Mouse (Mus musculus): ENCODE results near the gene Drc3. TPM values are rescaled to one million over a fixed set of nuclear protein-coding genes. Genes with fewer than 3 reads are reported as not detected.
A peak's percentile ranks its signal among the peaks of the same experiment; 100 is the strongest.

The Drc3 gene
- polyA plus RNA-seq, 1 experiment from 2014 or later: 1.2 TPM

DNA sequence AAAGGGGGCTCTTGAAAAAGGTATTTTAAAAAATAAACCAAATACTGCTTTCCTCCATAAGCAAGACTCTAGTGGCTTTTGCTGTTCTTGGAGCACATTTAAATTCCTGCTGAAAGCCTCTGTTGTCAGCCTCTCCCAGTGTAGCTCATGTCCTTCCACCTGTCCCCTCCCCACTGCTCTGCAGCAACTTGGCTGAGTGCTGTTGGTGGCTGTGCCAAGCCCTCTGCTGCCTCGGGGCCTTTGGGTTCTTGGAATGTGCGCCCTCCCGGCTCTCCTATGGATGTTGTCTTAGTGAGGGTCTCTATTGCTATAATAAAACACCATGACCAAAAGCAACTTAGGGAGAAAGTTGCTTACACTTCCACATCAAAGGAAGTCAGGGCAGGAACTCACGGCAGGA, 16.3 kb downstream of the Drc3 start:
- no peaks in the 10 kb centered on the region for H3K27me3 ChIP-seq (replicated peaks; ENCODE audit: low read depth, poor library complexity, severe bottlenecking)
- no peak overlapping the region for H3K4me3 ChIP-seq
- no peaks in the 10 kb centered on the region for H3K9me3 ChIP-seq
- no peak overlapping the region for H3K27ac ChIP-seq (replicated peaks)
- H3K36me3 ChIP-seq (replicated peaks): no peaks in the 10 kb centered on the region
- WGBS: 73% methylated on average over 4 of the region's 4 CpGs
- H3K4me1 ChIP-seq: peaks cover 21% of the 10 kb centered on the region
- no peak for DNase-seq (ENCODE audit: low spot score)

DNA sequence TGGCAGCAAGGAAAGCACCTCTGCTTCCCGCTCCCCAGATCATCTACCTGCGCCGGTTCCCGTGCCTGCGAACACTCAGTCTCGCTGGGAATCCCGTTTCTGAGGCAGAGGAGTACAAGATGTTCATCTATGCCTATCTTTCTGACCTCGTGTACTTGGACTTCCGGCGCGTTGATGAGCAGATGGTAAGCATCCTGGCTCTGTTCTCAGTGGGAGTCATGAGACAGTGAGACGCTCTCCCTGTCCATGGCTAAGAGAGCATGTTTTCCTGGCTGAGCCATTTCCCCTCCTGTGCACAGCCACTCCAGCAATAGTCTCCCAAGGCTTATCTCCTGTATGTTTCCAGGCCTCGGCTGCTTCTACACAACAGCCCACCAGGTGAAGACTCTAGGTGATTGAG, 17.3 kb downstream of the Drc3 start:
- 88% methylated on average over 13 of the region's 13 CpGs for WGBS

DNA sequence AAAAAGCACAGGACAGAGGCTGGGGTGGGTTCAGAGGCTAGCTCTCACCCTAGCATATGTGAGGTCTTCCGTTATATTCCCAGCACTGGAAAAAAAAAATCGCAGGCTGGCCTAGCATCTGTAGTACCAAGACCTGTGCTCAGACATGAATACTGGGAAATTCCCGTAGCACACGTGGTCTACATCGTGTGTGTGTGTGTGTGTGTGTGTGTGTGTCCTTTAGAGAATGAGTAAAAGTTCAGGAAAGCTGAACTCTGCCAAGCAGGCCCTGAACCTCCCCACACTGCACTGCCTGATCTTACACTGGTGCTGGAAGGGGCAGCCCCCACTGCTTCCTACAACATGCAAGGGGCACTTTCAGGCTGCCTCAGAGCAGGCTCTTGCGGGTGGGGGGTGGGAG, 21.4 kb downstream of the Drc3 start:
- Histone ChIP-seq H3K27me3 (replicated peaks; ENCODE audit: low read depth, poor library complexity, severe bottlenecking) (no peaks in the 10 kb centered on the region), H3K27ac (replicated peaks) (no peak overlapping the region), H3K4me1 (peaks cover 12% of the 10 kb centered on the region), H3K9me3 (no peaks in the 10 kb centered on the region), H3K4me3 (no peak overlapping the region), H3K36me3 (replicated peaks) (no peaks in the 10 kb centered on the region)
- 84% methylated on average over 6 of the region's 6 CpGs for WGBS
- no peak for DNase-seq (ENCODE audit: low spot score)

More for the DNA sequence above, 17.3 kb downstream of the Drc3 start:
- no peaks in the 10 kb centered on the region for H3K9me3 ChIP-seq
- DNase-seq (ENCODE audit: low spot score): no peak
- H3K36me3 ChIP-seq (replicated peaks): no peaks in the 10 kb centered on the region
- no peaks in the 10 kb centered on the region for H3K27me3 ChIP-seq (replicated peaks; ENCODE audit: low read depth, poor library complexity, severe bottlenecking)
- peaks cover 26% of the 10 kb centered on the region for H3K4me1 ChIP-seq
- no peak overlapping the region for H3K27ac ChIP-seq (replicated peaks)
- no peak overlapping the region for H3K4me3 ChIP-seq

DNA sequence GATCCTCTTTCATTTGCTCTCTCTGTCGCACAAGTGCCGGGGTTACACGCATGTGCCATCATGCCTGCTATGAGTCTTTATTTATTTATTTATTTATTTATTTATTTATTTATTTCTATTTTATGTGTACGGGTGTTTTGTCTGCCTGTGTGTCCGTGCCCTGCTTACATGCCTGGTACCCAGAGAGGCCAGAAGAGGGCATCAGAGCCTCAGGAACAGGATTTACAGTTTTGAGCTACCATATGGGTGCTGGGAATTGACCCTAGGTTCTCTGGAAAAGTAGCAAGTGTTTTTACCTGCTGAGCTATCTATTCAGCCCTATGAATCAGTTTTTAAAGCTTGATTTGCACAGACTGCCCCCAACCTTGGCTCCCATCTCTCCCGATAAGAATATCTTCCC, 30.4 kb downstream of the Drc3 start:
- DNase-seq (ENCODE audit: low spot score): no peak
- no peaks in the 10 kb centered on the region for H3K36me3 ChIP-seq (replicated peaks)
- no peaks in the 10 kb centered on the region for H3K9me3 ChIP-seq
- H3K4me3 ChIP-seq: no peak overlapping the region
- H3K27me3 ChIP-seq (replicated peaks; ENCODE audit: low read depth, poor library complexity, severe bottlenecking): peaks cover 24% of the 10 kb centered on the region
- no peak overlapping the region for H3K27ac ChIP-seq (replicated peaks)
- peaks cover 21% of the 10 kb centered on the region for H3K4me1 ChIP-seq
- WGBS: 85% methylated on average over 6 of the region's 6 CpGs

DNA sequence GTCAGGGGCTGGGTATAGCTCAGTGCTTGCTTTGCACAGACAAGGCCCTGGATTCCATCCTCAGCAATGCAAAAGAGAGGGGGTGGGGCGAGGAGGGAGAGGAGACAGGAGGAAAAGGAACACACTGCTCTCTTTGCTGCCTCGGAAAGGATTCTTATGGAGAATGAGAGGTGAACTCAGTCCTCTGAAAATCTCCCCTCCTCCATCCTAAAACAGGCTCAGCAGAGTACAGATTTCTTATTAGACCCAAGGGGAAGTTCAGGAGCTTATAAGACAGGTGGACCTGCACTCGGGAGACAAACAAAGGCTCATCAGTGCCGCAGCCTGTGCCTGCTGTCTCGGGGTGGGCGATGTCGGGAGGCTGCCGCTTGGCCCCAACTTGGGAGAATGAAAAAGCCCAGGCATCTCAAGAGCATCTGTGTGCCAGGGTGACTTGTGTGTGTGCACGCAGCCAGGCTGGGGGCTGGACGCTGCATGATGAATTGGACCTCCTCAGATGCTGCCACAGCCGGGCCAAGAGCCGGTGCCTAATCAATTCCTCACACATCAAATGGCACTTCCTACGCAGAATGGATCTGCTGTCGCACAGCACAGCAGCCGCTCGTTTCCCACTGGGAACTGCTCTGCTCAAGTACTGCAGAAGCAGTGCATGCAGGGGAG, 31.8 kb downstream of the Drc3 start:
- no peaks in the 10 kb centered on the region for H3K9me3 ChIP-seq
- H3K27me3 ChIP-seq (replicated peaks; ENCODE audit: low read depth, poor library complexity, severe bottlenecking): peaks cover 24% of the 10 kb centered on the region
- H3K4me3 ChIP-seq: peak overlapping the region; percentile 46
- H3K36me3 ChIP-seq (replicated peaks): no peaks in the 10 kb centered on the region
- peaks cover 21% of the 10 kb centered on the region for H3K4me1 ChIP-seq
- H3K27ac ChIP-seq (replicated peaks): peak overlapping the region; percentile 66
- DNase-seq (ENCODE audit: low spot score): peak; percentile 24
- WGBS: 7% methylated on average over 16 of the region's 16 CpGs

DNA sequence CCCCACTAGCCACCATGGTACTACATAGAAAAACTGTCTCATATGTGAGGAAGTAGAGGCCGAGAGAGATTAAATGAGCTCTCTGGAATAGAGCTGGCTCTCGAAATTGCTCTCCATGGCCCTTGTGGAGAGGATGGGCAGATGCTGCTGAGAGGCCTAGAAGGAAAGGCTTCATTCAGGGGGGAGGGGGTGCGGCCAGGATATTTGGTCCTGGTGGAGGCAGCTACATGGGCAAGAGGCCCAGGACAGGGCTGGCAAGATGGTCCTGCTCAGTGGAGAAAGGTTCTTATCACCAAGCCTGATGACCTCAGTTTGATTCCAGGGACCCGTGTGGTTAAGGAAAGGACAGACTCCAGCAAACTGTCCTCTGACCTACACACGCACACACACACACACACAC, 32.8 kb downstream of the Drc3 start:
- Histone ChIP-seq H3K27ac (replicated peaks) (no peak overlapping the region), H3K4me3 (no peak overlapping the region), H3K36me3 (replicated peaks) (no peaks in the 10 kb centered on the region), H3K9me3 (no peaks in the 10 kb centered on the region), H3K4me1 (peaks cover 21% of the 10 kb centered on the region), H3K27me3 (replicated peaks; ENCODE audit: low read depth, poor library complexity, severe bottlenecking) (peaks cover 24% of the 10 kb centered on the region)
- no peak for DNase-seq (ENCODE audit: low spot score)
- 85% methylated on average over 5 of the region's 5 CpGs for WGBS

DNA sequence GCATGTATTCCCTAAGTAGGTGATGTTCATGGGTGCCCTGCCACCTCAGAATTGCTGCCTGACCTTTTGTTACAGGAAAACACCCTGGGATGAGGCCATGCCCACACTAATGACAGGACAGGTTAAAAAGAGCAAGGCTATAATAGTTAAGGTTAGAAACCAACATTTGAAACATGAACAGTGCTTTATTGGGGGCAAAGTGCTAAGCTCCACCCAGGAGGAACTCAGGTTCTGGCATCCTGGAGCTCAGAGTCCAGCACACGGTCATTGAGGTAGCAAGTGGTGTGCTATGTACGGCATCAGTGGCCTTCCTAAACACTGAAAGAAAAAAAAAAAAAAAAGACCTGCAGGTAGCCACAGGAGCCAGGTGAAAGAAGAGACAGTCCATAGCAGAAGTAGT, 34.8 kb downstream of the Drc3 start:
- DNase-seq (ENCODE audit: low spot score): no peak
- Histone ChIP-seq H3K27ac (replicated peaks) (no peak overlapping the region), H3K4me1 (peaks cover 21% of the 10 kb centered on the region), H3K36me3 (replicated peaks) (no peaks in the 10 kb centered on the region), H3K27me3 (replicated peaks; ENCODE audit: low read depth, poor library complexity, severe bottlenecking) (peaks cover 24% of the 10 kb centered on the region), H3K4me3 (no peak overlapping the region), H3K9me3 (no peaks in the 10 kb centered on the region)
- 89% methylated on average over 2 of the region's 2 CpGs for WGBS

DNA sequence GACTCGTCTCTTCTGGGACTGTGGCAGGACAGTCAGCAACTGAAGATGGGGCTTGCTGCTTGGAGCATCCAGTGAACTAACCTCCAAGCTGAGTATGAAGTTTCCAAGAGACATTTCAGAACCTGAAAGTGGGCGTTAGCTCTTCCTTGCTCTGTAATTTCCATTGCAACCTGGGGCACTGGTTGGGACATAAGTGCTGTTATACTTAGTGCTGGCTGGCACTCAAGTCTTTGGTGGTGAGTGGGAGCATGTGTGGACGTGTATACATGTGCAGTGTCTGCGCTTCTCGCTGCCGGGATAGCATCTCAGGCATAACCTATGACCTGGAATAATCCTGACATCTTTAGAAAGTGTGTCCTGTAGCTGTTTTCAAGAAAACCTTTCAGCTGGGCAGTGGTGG, 38.2 kb downstream of the Drc3 start:
- H3K36me3 ChIP-seq (replicated peaks): no peaks in the 10 kb centered on the region

DNA sequence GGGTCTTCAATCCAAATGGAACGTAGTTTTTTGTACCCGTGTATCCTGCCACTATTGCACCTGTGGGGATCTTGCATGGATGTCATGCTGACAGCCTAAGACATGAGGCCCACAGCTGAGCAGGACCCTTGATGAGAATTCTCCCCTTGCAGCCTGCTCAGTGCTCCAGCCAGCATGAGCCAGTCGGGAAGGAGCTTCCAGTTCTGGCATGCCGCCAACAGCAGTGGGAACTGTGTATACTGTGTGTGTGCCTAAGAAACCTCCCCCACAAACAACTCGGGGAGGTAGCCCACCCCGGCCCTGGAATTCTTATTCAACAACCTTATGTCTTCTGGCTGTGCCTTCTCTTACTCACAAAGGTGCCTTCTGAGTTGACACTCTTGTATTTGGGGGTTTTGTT, 43.4 kb downstream of the Drc3 start:
- Histone ChIP-seq H3K9me3 (no peaks in the 10 kb centered on the region), H3K27ac (replicated peaks) (no peak overlapping the region)
- 83% methylated on average over 6 of the region's 6 CpGs for WGBS

More for the DNA sequence above, 38.2 kb downstream of the Drc3 start:
- no peak overlapping the region for H3K4me3 ChIP-seq
- peaks cover 3% of the 10 kb centered on the region; the same call in 1 of the 2 replicates for H3K4me1 ChIP-seq
- no peak for DNase-seq (ENCODE audit: low spot score)
- H3K27ac ChIP-seq (replicated peaks): no peak overlapping the region
- WGBS: 87% methylated on average over 6 of the region's 6 CpGs
- H3K9me3 ChIP-seq: no peaks in the 10 kb centered on the region
- H3K27me3 ChIP-seq (replicated peaks; ENCODE audit: low read depth, poor library complexity, severe bottlenecking): no peaks in the 10 kb centered on the region

DNA sequence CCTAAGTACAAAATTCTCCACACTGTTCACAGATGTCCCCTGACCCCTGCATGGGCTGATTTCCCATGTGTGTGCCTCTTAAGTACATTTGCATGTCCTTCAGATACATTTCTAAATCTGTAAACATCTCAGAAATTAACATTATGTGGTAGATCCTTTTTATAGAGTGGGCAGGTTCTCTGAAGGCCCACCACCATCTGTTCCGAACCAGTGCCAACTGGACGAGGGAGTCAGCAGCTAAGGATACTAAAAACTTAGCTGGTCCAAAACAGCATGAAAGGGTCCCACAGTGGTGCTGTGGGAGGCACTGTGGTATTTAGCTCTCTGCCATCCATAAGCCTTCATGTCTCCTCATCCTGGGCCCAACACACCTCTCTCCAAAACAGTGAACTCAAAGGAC, 44.0 kb downstream of the Drc3 start:
- no peak for DNase-seq (ENCODE audit: low spot score)
- Histone ChIP-seq H3K27me3 (replicated peaks; ENCODE audit: low read depth, poor library complexity, severe bottlenecking) (no peaks in the 10 kb centered on the region), H3K9me3 (no peaks in the 10 kb centered on the region), H3K4me3 (no peak overlapping the region), H3K36me3 (replicated peaks) (peaks cover 42% of the 10 kb centered on the region), H3K4me1 (peaks cover 3% of the 10 kb centered on the region; the same call in 1 of the 2 replicates), H3K27ac (replicated peaks) (no peak overlapping the region)
- WGBS: 92% methylated on average over 2 of the region's 2 CpGs

More for the DNA sequence above, 43.4 kb downstream of the Drc3 start:
- no peaks in the 10 kb centered on the region for H3K27me3 ChIP-seq (replicated peaks; ENCODE audit: low read depth, poor library complexity, severe bottlenecking)
- no peak for DNase-seq (ENCODE audit: low spot score)
- H3K4me1 ChIP-seq: peaks cover 3% of the 10 kb centered on the region; the same call in 1 of the 2 replicates
- no peak overlapping the region for H3K4me3 ChIP-seq
- H3K36me3 ChIP-seq (replicated peaks): peaks cover 36% of the 10 kb centered on the region

DNA sequence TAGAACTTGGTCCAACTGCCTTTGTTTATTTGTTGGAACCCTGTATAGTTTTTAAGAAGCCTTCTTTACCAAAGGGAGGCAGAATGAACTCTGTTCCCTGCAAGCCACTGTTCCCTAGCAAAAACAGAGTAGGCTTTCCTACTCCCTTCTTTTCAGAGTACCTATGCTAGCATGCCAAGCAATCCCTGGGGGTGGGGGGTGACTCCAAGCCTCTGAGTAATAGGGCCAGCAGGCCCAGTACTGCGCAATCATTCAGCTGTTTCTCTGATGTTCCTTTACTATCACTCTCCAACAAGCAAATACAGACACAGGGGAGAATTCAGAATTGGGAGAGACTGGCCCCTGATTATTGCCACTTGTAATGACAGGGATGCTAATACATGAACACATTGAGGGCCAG, 53.5 kb downstream of the Drc3 start:
- H3K9me3 ChIP-seq: no peaks in the 10 kb centered on the region
- H3K4me3 ChIP-seq: no peak overlapping the region
- H3K27me3 ChIP-seq (replicated peaks; ENCODE audit: low read depth, poor library complexity, severe bottlenecking): no peaks in the 10 kb centered on the region
- 97% methylated on average over 1 of the region's 1 CpGs for WGBS
- H3K4me1 ChIP-seq: no peaks in the 10 kb centered on the region
- DNase-seq (ENCODE audit: low spot score): no peak
- no peak overlapping the region for H3K27ac ChIP-seq (replicated peaks)
- H3K36me3 ChIP-seq (replicated peaks): peaks cover 80% of the 10 kb centered on the region

DNA sequence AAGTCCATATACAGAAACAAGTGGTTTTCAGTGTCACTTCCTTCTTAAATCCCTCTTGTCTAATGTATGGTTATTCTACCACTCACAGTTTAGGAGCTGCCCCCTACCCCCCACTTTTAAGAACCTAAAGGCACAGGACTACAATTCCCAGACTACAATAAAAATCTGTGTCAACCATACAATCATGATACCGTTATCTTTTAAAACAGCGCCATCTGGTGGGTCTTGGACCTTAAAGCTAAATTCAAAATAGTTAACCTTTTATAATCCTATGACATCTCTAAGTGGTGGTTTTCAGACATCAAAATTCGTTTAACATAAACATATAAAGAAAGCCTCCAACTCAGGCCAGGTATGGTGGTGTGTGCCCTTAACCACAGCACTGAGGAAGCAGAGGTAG, 59.0 kb downstream of the Drc3 start:
- peak; percentile 39 for DNase-seq (ENCODE audit: low spot score)
- 17% methylated on average over 3 of the region's 3 CpGs for WGBS
- Histone ChIP-seq H3K9me3 (no peaks in the 10 kb centered on the region), H3K36me3 (replicated peaks) (peaks cover 27% of the 10 kb centered on the region), H3K27me3 (replicated peaks; ENCODE audit: low read depth, poor library complexity, severe bottlenecking) (no peaks in the 10 kb centered on the region), H3K4me1 (peaks cover 16% of the 10 kb centered on the region), H3K27ac (replicated peaks) (no peak overlapping the region), H3K4me3 (no peak overlapping the region)

DNA sequence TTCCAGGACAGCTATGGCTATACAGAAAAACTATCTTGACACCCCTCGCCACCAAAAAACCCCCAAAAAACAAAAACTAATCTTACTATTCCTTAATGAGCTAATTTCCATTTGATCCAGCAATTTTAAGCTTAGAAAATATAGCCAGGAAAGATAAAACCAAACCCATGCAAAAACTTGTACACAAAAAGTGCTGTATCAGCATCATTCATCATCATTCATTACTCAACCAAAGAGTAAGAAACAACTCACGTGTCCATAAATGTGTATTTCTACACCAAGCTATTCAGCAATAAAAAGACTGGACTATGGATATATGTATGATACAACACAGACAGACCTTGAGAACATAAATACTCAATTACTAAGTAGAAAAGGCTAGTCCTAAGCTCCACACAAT, 59.8 kb downstream of the Drc3 start:
- Histone ChIP-seq H3K9me3 (no peaks in the 10 kb centered on the region), H3K36me3 (replicated peaks) (peaks cover 20% of the 10 kb centered on the region), H3K4me1 (peaks cover 20% of the 10 kb centered on the region), H3K4me3 (no peak overlapping the region), H3K27ac (replicated peaks) (no peak overlapping the region), H3K27me3 (replicated peaks; ENCODE audit: low read depth, poor library complexity, severe bottlenecking) (no peaks in the 10 kb centered on the region)
- DNase-seq (ENCODE audit: low spot score): no peak
- WGBS: 92% methylated on average over 2 of the region's 2 CpGs
